Mouse (Mus musculus) brain, adult 2 months (tissue): Measurements from ENCODE around the gene Smc2.
"Not testable (repeated sequence)": the region's sequence is repeated elsewhere in the genome, so short reads cannot be mapped to it uniquely, and the experiment has no call there.

Experiments
- DNase-seq: peaks from one replicate; pipeline ENCODE4 v3.0.0; 2011; ENCODE audit warnings: low read depth, low spot score

The Smc2 gene

DNA sequence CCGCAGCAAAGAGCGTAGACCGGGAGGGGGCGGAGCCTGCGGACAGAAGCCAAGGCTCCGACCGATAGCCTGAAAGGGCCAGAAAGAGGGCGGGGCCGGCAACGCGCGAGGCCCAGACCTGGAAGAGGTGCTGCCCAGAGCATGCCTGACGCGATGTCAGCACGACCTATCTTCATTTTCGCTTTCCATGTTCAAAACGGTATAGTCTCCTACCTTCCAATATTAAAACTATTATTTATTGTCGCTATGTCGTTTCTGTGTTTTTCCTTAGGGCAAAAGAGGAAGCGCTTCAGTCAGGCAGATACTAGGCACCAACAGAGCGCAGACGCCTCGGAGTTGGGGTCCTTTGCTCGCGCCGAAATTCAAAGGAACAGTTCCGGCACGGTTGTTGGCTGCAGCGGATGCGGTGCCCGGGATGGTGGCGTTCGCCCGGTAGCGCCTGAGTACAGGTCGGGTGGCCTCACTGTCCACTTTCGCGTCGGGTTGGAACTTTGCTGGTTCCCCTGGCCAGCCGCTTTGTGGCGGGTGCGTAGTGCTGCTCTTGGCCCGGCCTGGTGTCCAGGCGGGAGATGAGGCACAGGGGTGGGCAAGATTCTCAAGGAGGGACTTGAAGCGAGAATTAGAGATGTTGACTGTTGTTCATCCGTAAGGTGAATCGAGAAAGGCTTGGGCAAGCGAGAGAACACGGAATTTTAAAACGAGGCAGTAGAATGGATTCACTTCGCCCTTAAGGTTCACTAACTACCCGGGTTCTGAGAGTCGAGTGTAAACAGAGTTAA, at the start of gene Smc2:
Gene Smc2, plus strand, starts transcription at position 358 of the 779 bp plus-strand sequence.
- DNase-seq: peak; percentile 97

DNA sequence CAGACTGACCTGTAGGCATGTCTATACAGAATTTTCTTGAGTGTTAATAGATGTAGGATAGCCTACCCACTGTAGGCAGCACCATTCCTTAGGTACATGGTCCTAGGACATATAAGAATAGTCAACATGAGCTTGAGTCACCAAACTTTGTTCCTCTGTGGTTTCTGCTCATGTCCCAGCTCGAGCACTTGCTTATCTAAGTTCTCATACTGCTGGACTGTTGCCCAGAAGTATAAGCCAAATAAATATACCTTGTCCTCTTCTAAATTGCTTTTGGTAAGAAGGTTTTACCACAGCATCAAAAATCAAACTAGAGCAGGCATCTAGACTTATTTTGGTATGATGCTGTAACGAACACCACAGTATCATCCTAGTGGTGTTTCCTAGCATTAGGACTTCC, 27.5 kb upstream of the Smc2 start:
- DNase-seq: no peak

DNA sequence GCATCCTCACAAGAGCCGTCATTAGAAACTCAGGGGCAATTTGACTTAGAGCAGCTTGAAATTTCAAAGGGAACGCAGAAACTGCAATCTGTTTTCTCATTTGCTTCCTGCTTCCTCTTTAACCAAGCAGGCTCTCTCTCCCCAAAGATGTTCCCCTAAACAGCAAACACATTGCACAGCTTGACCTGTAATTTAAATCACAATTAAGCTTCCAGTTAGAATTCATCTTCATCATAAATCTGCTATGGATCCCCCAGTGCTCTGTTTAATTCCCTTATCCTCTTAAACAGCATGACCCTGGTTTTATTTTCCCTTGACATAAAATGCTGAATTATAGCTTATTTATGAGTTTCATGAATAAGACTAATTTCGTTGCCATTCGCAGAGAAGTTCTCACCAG, 15.4 kb upstream of the Smc2 start:
- DNase-seq: peak; percentile 45

DNA sequence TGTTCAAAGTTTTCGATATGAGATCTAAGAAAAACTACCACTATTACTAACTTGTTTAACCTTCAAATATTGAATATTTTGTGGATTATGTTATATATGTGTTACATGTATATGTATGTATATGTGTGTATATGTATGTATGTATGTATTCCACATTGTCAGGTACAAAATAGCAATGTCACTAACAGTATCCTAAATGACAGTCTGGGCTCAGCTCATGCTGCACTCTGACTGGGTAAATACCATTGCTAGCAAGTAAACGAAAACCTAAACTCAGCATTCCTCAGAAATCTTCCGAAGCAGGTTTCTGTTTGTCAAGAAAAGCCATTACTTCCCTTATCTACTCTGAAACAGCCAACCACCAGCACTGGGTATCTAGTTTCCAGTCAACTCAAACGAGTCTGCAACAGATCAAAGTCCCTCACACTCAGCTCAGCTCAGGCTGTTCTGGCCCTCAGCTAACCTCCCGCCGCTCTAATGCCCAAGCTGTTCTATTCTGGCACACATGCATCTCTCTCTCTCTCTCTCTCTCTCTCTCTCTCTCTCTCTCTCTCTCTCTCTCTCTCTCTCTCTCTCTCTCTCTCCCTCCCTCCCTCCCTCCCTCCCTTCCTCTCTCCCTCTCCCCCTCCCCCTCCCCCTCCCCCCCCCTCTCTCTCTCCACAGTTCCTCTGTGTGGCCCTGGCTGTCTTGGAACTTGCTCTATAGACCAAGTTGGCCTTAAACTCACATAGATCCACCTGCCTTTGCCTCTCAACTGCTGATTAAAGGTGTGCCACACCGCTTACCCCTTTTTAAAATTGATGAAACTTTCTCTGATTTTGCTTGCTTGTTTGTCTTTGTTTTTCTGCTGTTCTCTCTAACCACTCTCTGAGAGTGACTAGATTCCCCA, 9.5 kb upstream of the Smc2 start:
- peak; percentile 12 for DNase-seq

DNA sequence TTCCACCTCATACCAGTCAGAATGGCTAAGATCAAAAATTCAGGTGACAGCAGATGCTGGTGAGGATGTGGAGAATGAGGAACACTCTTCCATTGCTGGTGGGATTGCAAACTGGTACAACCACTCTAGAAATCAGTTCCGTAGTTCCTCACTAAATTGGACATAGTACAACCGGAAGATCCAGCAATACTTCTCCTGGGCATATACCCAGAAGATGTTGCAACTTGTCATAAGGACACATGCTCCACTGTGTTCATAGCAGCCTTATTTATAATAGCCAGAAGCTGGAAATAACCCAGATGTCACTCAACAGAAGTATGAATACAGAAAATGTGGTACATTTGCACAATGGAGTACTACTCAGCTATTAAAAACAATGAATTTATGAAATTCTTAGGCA, 3.5 kb upstream of the Smc2 start:
- DNase-seq: not testable (repeated sequence)

DNA sequence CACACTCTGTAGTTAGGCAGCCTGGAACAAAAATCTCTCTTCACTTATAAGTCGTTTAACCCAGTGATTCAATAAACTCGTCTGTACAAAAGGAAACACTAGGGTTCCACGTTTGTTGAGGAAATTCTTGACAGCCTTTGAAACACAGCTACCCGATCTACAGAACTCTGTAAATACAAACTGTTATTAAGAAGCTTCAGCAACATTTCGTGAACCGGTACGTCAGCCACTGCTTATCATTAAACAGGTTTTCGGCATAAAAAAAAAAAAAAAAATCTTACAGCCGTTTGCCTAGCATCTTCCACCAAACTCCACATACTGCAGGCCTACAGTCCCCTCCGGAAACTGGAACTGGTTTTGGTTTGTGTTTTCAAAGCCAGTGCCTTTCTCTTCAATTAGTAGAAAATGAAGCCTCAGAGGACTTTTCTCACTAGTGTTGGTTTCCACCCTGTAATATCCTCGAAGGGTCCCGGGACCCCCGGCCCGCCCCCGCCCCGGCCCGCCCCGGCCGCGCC, 615 bp upstream of the Smc2 start:
- DNase-seq: no peak

DNA sequence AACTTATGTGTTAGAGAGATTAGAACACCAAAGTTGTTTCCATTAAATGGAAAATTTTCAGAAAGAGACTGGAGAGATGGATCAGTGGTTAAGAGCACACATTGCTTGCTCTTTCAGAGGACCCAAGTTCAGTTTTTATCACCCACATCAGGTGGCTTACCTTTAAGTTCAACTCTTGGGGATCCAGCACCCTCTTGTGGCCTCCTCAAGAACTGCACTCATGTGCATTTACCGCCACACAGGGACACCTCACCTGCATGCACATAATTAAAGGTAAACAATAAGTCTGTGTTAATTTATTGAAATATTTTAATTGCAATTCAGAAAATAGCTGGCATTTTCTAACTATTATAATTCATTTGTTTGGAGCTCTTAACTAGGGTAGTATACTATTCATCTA, 20.7 kb downstream of the Smc2 start:
- DNase-seq: no peak

DNA sequence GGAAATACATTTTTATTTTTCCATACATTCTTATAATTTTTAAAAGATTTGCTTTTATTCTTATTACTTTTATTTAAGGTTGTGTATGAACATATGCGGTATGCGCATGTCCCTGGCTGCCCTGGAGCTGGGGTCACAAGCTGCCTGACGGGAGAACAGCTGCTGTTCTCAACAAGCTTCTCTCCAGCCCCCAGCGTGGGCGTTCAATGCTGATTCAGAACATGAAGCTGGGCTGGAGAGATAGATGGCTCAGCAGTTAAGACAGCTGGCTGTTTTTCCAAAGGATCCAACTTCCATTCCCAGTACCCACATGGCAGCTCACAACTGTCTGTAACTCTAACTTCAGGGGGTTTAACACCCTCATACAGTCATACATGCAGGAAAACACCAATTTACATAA, 22.3 kb downstream of the Smc2 start:
- peak; percentile 93 for DNase-seq

DNA sequence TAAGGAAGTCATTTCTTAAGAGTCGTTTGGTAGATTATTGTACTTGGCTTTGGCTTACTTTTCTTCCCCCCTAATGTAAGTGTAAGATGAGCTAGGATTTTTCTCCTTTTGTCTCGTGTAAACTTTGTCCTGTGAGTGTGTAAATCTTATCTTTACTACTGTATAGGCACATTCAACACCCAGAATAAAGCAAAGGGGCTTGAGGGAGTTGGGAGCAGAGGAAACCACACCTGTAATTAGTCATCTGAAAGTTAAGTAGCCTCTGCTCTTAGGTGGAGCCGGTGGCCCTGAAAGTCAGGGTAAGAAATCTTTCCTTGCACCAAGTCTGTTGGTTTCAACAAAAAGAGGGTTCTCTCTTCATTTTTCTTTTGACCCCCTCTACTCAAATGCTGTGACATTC, 34.4 kb downstream of the Smc2 start:
- DNase-seq: no peak

DNA sequence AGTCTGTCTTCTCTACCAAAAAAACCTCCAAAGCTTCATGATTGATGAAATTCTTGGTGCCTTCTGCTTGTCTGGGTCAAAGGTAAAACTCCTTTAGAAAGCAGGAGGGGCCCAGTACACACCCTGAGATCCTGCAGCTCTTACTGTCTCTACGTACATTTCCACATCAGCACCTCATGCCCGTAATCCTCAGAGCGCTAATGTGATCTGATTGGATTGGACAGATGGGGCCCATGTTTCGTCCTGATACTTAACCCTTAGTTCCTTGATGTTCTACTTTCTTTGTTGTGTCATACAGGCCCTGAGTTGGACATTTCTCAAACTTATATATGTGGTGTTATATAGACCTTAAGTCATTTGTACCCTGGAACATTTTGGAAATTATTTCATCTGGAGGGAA, 48.4 kb downstream of the Smc2 start:
- DNase-seq: no peak

DNA sequence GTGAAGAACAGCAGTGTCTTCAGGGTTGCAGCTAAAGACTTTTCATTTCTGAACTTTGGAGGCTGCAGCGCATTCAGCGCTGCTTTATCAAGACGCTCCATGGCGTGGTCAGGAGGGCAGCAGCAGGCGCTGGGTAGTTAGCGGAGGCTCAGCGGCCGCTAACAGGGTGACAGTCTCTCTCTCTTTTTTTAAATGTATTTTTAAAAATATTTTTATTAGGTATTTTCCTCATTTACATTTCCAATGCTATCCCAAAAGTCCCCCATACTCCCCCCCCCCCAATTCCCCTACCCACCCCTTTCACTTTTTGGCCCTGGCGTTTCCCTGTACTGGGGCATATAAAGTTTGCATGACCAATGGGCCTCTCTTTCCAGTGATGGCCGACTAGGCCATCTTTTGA, 58.1 kb downstream of the Smc2 start, which contains the start of gene Vma21-ps:
Gene Vma21-ps, minus strand, starts transcription at position 101 of the 400 bp plus-strand sequence.
- not testable (repeated sequence) for DNase-seq

DNA sequence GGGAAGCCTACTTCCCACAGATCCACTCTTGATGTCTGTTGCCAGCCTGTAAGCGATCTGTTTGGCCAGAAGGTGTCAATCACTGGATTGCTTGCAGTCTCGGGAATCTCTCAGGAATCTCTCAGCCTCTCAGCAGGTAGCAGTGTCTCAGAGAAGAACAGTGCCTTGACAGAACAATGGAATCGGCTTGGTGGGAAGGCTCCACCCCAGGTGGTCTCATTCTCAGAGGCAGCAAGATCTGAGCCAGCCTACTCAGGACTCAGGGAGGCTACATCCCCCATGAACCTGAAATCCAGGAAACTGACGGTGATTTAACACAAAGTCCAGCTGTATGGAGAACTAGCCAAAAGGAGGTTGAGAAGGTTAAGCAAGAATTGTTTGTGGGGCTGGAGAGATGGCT, 78.5 kb downstream of the Smc2 start:
- no peak for DNase-seq

DNA sequence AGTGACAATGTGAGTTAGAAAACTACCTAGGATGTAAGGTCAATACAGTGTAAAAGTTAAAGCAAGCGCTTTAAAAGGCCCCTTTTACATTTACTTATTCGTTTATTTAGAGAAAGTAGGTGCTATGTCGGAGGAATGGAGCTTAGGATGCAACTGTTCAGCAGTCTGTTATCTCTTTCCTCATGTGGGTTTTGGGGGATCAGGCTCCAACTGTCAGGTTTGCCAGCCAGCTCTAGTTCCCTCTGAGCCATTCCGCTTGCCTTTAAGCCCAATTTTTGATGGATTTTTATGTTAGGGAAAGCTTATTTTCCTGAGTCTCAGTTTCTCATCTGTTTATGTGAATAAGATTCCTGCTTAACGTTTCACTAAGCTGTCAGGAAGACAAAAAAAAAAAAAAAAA, 80.3 kb downstream of the Smc2 start:
- peak; percentile 38 for DNase-seq

DNA sequence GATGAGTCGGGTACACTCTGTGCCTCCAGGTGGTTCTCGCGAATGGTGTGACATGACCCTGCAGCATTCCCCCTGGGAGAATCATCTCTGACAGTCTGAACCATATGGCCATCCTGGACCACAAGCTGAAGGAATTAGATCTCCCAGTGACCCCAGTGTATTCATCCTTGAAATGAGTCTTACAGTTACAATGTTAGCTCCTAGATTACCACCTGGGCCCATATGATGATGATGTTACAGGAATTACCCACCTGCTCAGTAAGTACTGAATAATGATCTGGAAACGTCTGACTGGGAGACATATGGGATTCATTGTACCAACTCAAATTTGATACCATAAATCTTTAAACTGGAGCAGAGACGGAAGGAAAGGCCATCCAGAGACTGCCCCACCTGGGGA, 87.4 kb downstream of the Smc2 start:
- no peak for DNase-seq

DNA sequence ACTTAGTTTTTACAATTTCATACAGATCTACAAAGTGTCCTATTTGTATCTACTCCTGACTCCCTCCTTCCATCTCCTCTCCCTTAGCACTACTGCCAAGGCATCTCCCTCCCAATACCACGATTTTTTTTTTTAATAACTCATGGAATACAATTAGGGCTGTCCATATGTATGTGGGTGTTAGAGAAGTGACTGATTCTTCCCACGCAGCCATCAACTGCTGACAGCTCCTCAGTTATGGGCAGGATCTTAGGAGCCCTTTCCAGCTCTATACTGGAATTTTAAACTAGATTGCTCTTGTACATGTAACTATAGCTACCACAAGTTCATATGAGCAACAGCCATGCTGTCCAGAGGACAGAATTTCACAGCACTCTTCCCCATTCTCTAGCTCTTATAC, 91.6 kb downstream of the Smc2 start:
- DNase-seq: peak; percentile 35
